Mouse (Mus musculus): Measurements from ENCODE around the gene Tac2.
"Not testable (repeated sequence)": the region's sequence is repeated elsewhere in the genome, so short reads cannot be mapped to it uniquely, and the experiment has no call there.

Tac2 gene

GRCm38 (mm10) chr10:127759181-127760110 lies 35.2 kb downstream of the Tac2 start, which contains the start of the genes Rdh1 and Rdh16f1:
Rdh1 (plus strand) TSS chr10:127759721.
Rdh16f1 (plus strand) TSS chr10:127759787.
- no peak for DNase-seq

GRCm38 (mm10) chr10:127762926-127763325 lies 38.6 kb downstream of the Tac2 start:
- not testable (repeated sequence) for DNase-seq

- peak; percentile 51 to 66 for DNase-seq
Measured at GRCm38 (mm10) chr10:127763914-127764680, 39.8 kb downstream of the Tac2 start.

GRCm38 (mm10) chr10:127766564-127766963 lies 42.3 kb downstream of the Tac2 start:
- DNase-seq = peak in 1 of 2 experiments; percentile 17

- DNase-seq = no peak
Measured at GRCm38 (mm10) chr10:127776011-127776410, 51.7 kb downstream of the Tac2 start, which contains the start of gene Rdh9. Rdh9 (plus strand) TSS chr10:127776386.

Data from kidney, postnatal 4 days (tissue).